9 mouse cellular contexts compared by ENCODE assay signal in the genomic region with DNA sequence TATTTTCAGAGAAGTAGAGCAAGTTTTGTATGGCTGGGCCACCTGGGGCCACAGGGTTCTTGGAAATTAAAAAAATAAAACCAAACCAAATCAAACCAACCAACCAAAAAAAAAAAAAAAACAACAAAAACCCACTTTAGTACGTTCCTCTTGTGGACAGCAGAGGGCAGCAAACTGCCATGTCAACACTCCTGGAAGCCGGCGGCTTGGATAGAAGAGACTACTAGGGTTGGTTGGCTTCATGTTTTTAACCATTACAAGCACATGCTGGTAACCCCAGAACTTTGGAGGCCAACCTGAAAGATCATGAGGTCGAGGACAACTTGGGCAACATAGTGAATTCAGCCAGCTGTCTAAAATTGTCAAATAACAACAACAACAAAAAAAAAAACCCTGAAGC. TPM values are rescaled to one million over a fixed set of nuclear protein-coding genes. Genes with fewer than 3 reads are reported as not detected.
A peak's percentile ranks its signal among the peaks of the same experiment; 100 is the strongest.
DNase-seq lines count a peak whose midpoint lies in the region; ATAC-seq and TF ChIP-seq lines count a peak whose summit lies in the region.
"Had no signal": no experiment of that assay in that cellular context is flagged by ENCODE, and none has a peak within 500 bp of the region (broad histone marks: within the 10 kb centered on the region; RNA-seq: fewer than 3 reads in every experiment).

No protein-coding gene starts in this region.

- H3K4me3 ChIP-seq in intestine, postnatal 0 days (ENCODE audit: low read depth, low read length), result no peak overlapping the region
- no peak overlapping the region for H3K4me3 ChIP-seq in intestine, embryonic 16.5 days (ENCODE audit: low read length)
- H3K4me3 ChIP-seq in midbrain, embryonic 14.5 days (replicated peaks; ENCODE audit: low read depth, low read length), result no peak overlapping the region

- no peak for ATAC-seq in intestine, postnatal 0 days
- ATAC-seq in intestine, embryonic 16.5 days, result no peak
- no peak for ATAC-seq in midbrain, embryonic 14.5 days (ENCODE audit: low FRiP score, low TSS enrichment)

- H3K4me1 ChIP-seq in intestine, postnatal 0 days (replicated peaks; ENCODE audit: control insufficient read depth, insufficient read depth, low read length), result no peaks in the 10 kb centered on the region
- H3K4me1 ChIP-seq in intestine, embryonic 16.5 days (ENCODE audit: control insufficient read depth, insufficient read depth, low read length), result no peaks in the 10 kb centered on the region
- peaks cover 4% of the 10 kb centered on the region for H3K4me1 ChIP-seq in midbrain, embryonic 14.5 days (ENCODE audit: control insufficient read depth, insufficient read depth, low read length)

- no peaks in the 10 kb centered on the region for H3K9me3 ChIP-seq in intestine, postnatal 0 days (ENCODE audit: control insufficient read depth)
- no peaks in the 10 kb centered on the region for H3K9me3 ChIP-seq in intestine, embryonic 16.5 days (ENCODE audit: control insufficient read depth, low read length)
- H3K9me3 ChIP-seq in midbrain, embryonic 14.5 days (ENCODE audit: control insufficient read depth, low read length), result no peaks in the 10 kb centered on the region

- H3K9ac ChIP-seq in intestine, postnatal 0 days (ENCODE audit: low read depth, low read length), result no peak overlapping the region
- no peak overlapping the region for H3K9ac ChIP-seq in intestine, embryonic 16.5 days (ENCODE audit: low read depth, low read length)
- no peak overlapping the region for H3K9ac ChIP-seq in midbrain, embryonic 14.5 days (replicated peaks; ENCODE audit: low read length)

- H3K4me2 ChIP-seq in intestine, postnatal 0 days (replicated peaks; ENCODE audit: low read depth), result no peak overlapping the region
- no peak overlapping the region for H3K4me2 ChIP-seq in intestine, embryonic 16.5 days (ENCODE audit: low read depth, low read length)
- H3K4me2 ChIP-seq in midbrain, embryonic 14.5 days (ENCODE audit: low read length), result no peak overlapping the region

- 3% methylated on average over 4 of the region's 4 CpGs for WGBS in intestine, postnatal 0 days
- WGBS in intestine, embryonic 16.5 days, result 2% methylated on average over 4 of the region's 4 CpGs
- WGBS in midbrain, embryonic 14.5 days, result under 1% methylated on average over 4 of the region's 4 CpGs

- no peaks in the 10 kb centered on the region for H3K27me3 ChIP-seq in intestine, postnatal 0 days (replicated peaks; ENCODE audit: control insufficient read depth, insufficient read depth, low read length)
- H3K27me3 ChIP-seq in intestine, embryonic 16.5 days (replicated peaks; ENCODE audit: control insufficient read depth, insufficient read depth, low read length), result no peaks in the 10 kb centered on the region
- no peaks in the 10 kb centered on the region for H3K27me3 ChIP-seq in midbrain, embryonic 14.5 days (ENCODE audit: control insufficient read depth, insufficient read depth, low read length)

- DNase-seq in Muller cell, postnatal 12 days (ENCODE audit: inconsistent ontology term), result peak; percentile 45
- DNase-seq in cerebellum, adult 8-10 months, result peak; percentile 70
- DNase-seq in frontal cortex, postnatal 10 days (ENCODE audit: low spot score in 2 of 2), result peak; percentile 15 to 57
- peak; percentile 44 to 70 for DNase-seq in layer of hippocampus, postnatal 14 days (ENCODE audit: low spot score in 2 of 2)
- DNase-seq in midbrain, embryonic 14.5 days, result peak; percentile 91
- DNase-seq in thymus, postnatal 14 days, result peak; percentile 23

- peak; percentile 85 for TF ChIP-seq CTCF in intestine, postnatal 0 days (IDR thresholded peaks at IDR 0.05; ENCODE audit: low read depth)

- H3K36me3 ChIP-seq in intestine, postnatal 0 days (ENCODE audit: control insufficient read depth, insufficient read depth), result no peaks in the 10 kb centered on the region
- no peaks in the 10 kb centered on the region for H3K36me3 ChIP-seq in intestine, embryonic 16.5 days (ENCODE audit: control insufficient read depth, insufficient read depth, low read length)
- no peaks in the 10 kb centered on the region for H3K36me3 ChIP-seq in midbrain, embryonic 14.5 days (ENCODE audit: control insufficient read depth, insufficient read depth, low read length)

- H3K27ac ChIP-seq in intestine, postnatal 0 days (ENCODE audit: low read depth, low read length), result no peak overlapping the region
- H3K27ac ChIP-seq in intestine, embryonic 16.5 days (ENCODE audit: low read length), result no peak overlapping the region
- H3K27ac ChIP-seq in midbrain, embryonic 14.5 days (replicated peaks; ENCODE audit: low read depth, low read length), result no peak overlapping the region

RNA-seq across cellular contexts. Expression of gene Rassf10, which starts 33.9 kb away (rescaled TPM):
- 0.76 and 0.94 TPM in 2 replicates for polyA plus RNA-seq in intestine, postnatal 0 days (2015; fragmentation: Nextera tagmentation; extraction: Ambion mirVana)
- polyA plus RNA-seq in intestine, embryonic 16.5 days (2015; fragmentation: Nextera tagmentation; extraction: Ambion mirVana), result 0.99 and 1.1 TPM in 2 replicates
- 1 to 10 TPM; 4.6 to 5.5 TPM for total RNA-seq in layer of hippocampus, postnatal 14 days (2021)
- 2.7 and 2.8 TPM in 2 replicates for polyA plus RNA-seq in midbrain, embryonic 14.5 days (2014; fragmentation: Nextera tagmentation; extraction: Ambion mirVana)
- polyA plus RNA-seq: liver, embryonic 16.5 days had no signal

Comparison
In these comparisons a context has a peak if more than half of its experiments do, and no peak if none do; other contexts are left out.
1. DNase-seq: peak in every context shown above with its lines; median percentile 91 in midbrain, embryonic 14.5 days; 70 in cerebellum, adult 8-10 months; 57 in layer of hippocampus, postnatal 14 days; 45 in Muller cell, postnatal 12 days; 36 in frontal cortex, postnatal 10 days; 23 in thymus, postnatal 14 days.